ENCODE assay signal across 8 mouse cellular contexts in genomic region chr16:35164361-35165224, GRCm38 (mm10). TPM values are rescaled to one million over a fixed set of nuclear protein-coding genes. Genes with fewer than 3 reads are reported as not detected.
DNase-seq lines count a peak whose midpoint lies in the region; ATAC-seq lines count a peak whose summit lies in the region.
"Had no signal": no experiment of that assay in that cellular context is flagged by ENCODE, and none has a peak within 500 bp of the region (broad histone marks: within the 10 kb centered on the region; RNA-seq: fewer than 3 reads in every experiment).

No protein-coding gene starts in this region.

- no peak overlapping the region for H3K4me2 ChIP-seq in lung, embryonic 16.5 days (ENCODE audit: low read depth, low read length)
- peak overlapping the region; percentile 3; the same call in 1 of the 2 replicates for H3K4me2 ChIP-seq in forebrain, embryonic 14.5 days (ENCODE audit: low read length)
- no peak overlapping the region for H3K4me2 ChIP-seq in stomach, embryonic 16.5 days (ENCODE audit: low read depth, low read length)

- no peak overlapping the region for H3K27ac ChIP-seq in lung, embryonic 16.5 days (ENCODE audit: low read length)
- no peak overlapping the region for H3K27ac ChIP-seq in forebrain, embryonic 14.5 days (ENCODE audit: low read depth, low read length)
- H3K27ac ChIP-seq in stomach, embryonic 16.5 days (ENCODE audit: low read length): no peak overlapping the region

- no peak for DNase-seq in lung, postnatal 14 days
- peak; percentile 28 for DNase-seq in forebrain, embryonic 14.5 days (ENCODE audit: low spot score)
- DNase-seq in mesoderm, embryonic 11.5 days (ENCODE audit: low read depth, low spot score): peak; percentile 76
- DNase-seq in B cell, adult 2 months: no peak
- DNase-seq in ovary, postnatal 10 days (ENCODE audit: low spot score): no peak

- peak; percentile 59; the same call in 1 of the 2 replicates for ATAC-seq in lung, embryonic 16.5 days (ENCODE audit: low read depth)
- ATAC-seq in forebrain, embryonic 14.5 days: peak; percentile 51
- ATAC-seq in stomach, embryonic 16.5 days (ENCODE audit: insufficient read depth, low FRiP score): peak; percentile 59; the same call in 1 of the 2 replicates

- H3K4me1 ChIP-seq in lung, embryonic 16.5 days (replicated peaks; ENCODE audit: control insufficient read depth, insufficient read depth, low read length): peaks cover 4% of the 10 kb centered on the region; the same call in 1 of the 2 replicates
- H3K4me1 ChIP-seq in forebrain, embryonic 14.5 days (ENCODE audit: control insufficient read depth, insufficient read depth, low read length): peaks cover 24% of the 10 kb centered on the region
- H3K4me1 ChIP-seq in stomach, embryonic 16.5 days (ENCODE audit: control insufficient read depth, insufficient read depth, low read length): peaks cover 3% of the 10 kb centered on the region; the same call in 1 of the 2 replicates

- no peaks in the 10 kb centered on the region for H3K36me3 ChIP-seq in lung, embryonic 16.5 days (ENCODE audit: control insufficient read depth, insufficient read depth, low read length)
- no peaks in the 10 kb centered on the region for H3K36me3 ChIP-seq in forebrain, embryonic 14.5 days (ENCODE audit: control insufficient read depth, insufficient read depth, low read length)
- no peaks in the 10 kb centered on the region for H3K36me3 ChIP-seq in stomach, embryonic 16.5 days (ENCODE audit: control insufficient read depth, insufficient read depth, low read length)

- H3K4me3 ChIP-seq in lung, embryonic 16.5 days (ENCODE audit: low read length): no peak overlapping the region
- no peak overlapping the region for H3K4me3 ChIP-seq in forebrain, embryonic 14.5 days (ENCODE audit: low read depth, low read length)
- H3K4me3 ChIP-seq in stomach, embryonic 16.5 days (replicated peaks; ENCODE audit: low read length): no peak overlapping the region
- H3K4me3 ChIP-seq: erythroblast, embryonic 14.5 days had no signal

- H3K27me3 ChIP-seq in lung, embryonic 16.5 days (ENCODE audit: control insufficient read depth, insufficient read depth, low read depth, low read length): no peaks in the 10 kb centered on the region
- H3K27me3 ChIP-seq in forebrain, embryonic 14.5 days (replicated peaks; ENCODE audit: control insufficient read depth, insufficient read depth, low read length): no peaks in the 10 kb centered on the region
- no peaks in the 10 kb centered on the region for H3K27me3 ChIP-seq in stomach, embryonic 16.5 days (ENCODE audit: control insufficient read depth, insufficient read depth, low read length)

- H3K9me3 ChIP-seq in lung, embryonic 16.5 days (ENCODE audit: control insufficient read depth, low read length): no peaks in the 10 kb centered on the region
- no peaks in the 10 kb centered on the region for H3K9me3 ChIP-seq in forebrain, embryonic 14.5 days (replicated peaks; ENCODE audit: control insufficient read depth, low read length)
- no peaks in the 10 kb centered on the region for H3K9me3 ChIP-seq in stomach, embryonic 16.5 days (replicated peaks; ENCODE audit: control insufficient read depth, low read length)

- WGBS in lung, embryonic 16.5 days: 43% methylated on average over 19 of the region's 19 CpGs
- 38% methylated on average over 19 of the region's 19 CpGs for WGBS in forebrain, embryonic 14.5 days
- 48% methylated on average over 19 of the region's 19 CpGs for WGBS in stomach, embryonic 16.5 days

- H3K9ac ChIP-seq in lung, embryonic 16.5 days (ENCODE audit: low read length): no peak overlapping the region
- 0 out of 2 replicates have a peak overlapping the region, but pooled peaks have one; percentile 33 for H3K9ac ChIP-seq in forebrain, embryonic 14.5 days (ENCODE audit: low read length)
- H3K9ac ChIP-seq in stomach, embryonic 16.5 days (ENCODE audit: low read length): no peak overlapping the region

RNA-seq across cellular contexts. Expression of gene Adcy5, which starts 9.9 kb away (rescaled TPM):
- 1.4 and 1.5 TPM in 2 replicates for polyA plus RNA-seq in lung, embryonic 16.5 days (2015; fragmentation: Nextera tagmentation; extraction: Ambion mirVana)
- 4.4 and 5.4 TPM in 2 replicates for polyA plus RNA-seq in forebrain, embryonic 14.5 days (2014; fragmentation: Nextera tagmentation; extraction: Ambion mirVana)
- polyA plus RNA-seq in stomach, embryonic 16.5 days (2015; fragmentation: Nextera tagmentation; extraction: Ambion mirVana): 3.0 TPM in 2 replicates
- polyA plus RNA-seq: erythroblast, embryonic 14.5 days had no signal

Comparison
In these comparisons a context has a peak if more than half of its experiments do, and no peak if none do; other contexts are left out.
1. DNase-seq: peak in forebrain, embryonic 14.5 days (single experiment) and mesoderm, embryonic 11.5 days (single experiment); none in lung, postnatal 14 days (single experiment), B cell, adult 2 months (0 of 2) and ovary, postnatal 10 days (single experiment).
2. Peak in every context shown above with its lines, with median percentiles within 50 percentile points of each other: ATAC-seq.